Mouse (Mus musculus): ENCODE measurements around the gene Ddx49. TPM values are rescaled to one million over a fixed set of nuclear protein-coding genes. Genes with fewer than 3 reads are reported as not detected.

Ddx49 gene
- polyA plus RNA-seq, 1 experiment from 2014 or later: 49.0 TPM

GRCm38 (mm10) chr8:70315624-70316510, 13.6 kb upstream of the Ddx49 start, which contains the start of gene Cers1:
Gene Cers1 (plus strand): TSS chr8:70315775.
- Histone ChIP-seq H3K9me3 (replicated peaks) (no peaks in the 10 kb centered on the region), H3K9ac (peak within 1 kb of the TSS; percentile 56), H3K4me1 (peaks cover 28% of the 10 kb centered on the region), H3K4me2 (peak within 1 kb of the TSS; percentile 87), H3K27me3 (no peaks in the 10 kb centered on the region), H3K4me3 (replicated peaks) (peak within 1 kb of the TSS; percentile 61), H3K36me3 (peaks cover 30% of the 10 kb centered on the region), H3K27ac (peak within 1 kb of the TSS; percentile 45; the same call in 1 of the 2 replicates)
- WGBS: 3% methylated on average over 66 of the region's 66 CpGs
- ATAC-seq (replicated peaks; ENCODE audit: low FRiP score): peak; percentile 69

GRCm38 (mm10) chr8:70313399-70313798, 11.1 kb upstream of the Ddx49 start:
- Histone ChIP-seq H3K9me3 (replicated peaks) (no peaks in the 10 kb centered on the region), H3K4me3 (replicated peaks) (no peak overlapping the region), H3K4me2 (no peak overlapping the region), H3K36me3 (peaks cover 52% of the 10 kb centered on the region), H3K27ac (no peak overlapping the region), H3K27me3 (no peaks in the 10 kb centered on the region), H3K9ac (no peak overlapping the region), H3K4me1 (peaks cover 28% of the 10 kb centered on the region)
- no peak for ATAC-seq (replicated peaks; ENCODE audit: low FRiP score)
- WGBS: 87% methylated on average over 2 of the region's 2 CpGs

- Histone ChIP-seq H3K9ac (no peak overlapping the region), H3K27me3 (no peaks in the 10 kb centered on the region), H3K4me3 (replicated peaks) (no peak overlapping the region), H3K9me3 (replicated peaks) (no peaks in the 10 kb centered on the region), H3K4me1 (peaks cover 2% of the 10 kb centered on the region; the same call in 1 of the 2 replicates), H3K4me2 (no peak overlapping the region), H3K36me3 (peaks cover 93% of the 10 kb centered on the region), H3K27ac (no peak overlapping the region)
- 35% methylated on average over 2 of the region's 2 CpGs for WGBS
- ATAC-seq (replicated peaks; ENCODE audit: low FRiP score): no peak
Observed at GRCm38 (mm10) chr8:70309311-70309710, 7.0 kb upstream of the Ddx49 start.

DNA sequence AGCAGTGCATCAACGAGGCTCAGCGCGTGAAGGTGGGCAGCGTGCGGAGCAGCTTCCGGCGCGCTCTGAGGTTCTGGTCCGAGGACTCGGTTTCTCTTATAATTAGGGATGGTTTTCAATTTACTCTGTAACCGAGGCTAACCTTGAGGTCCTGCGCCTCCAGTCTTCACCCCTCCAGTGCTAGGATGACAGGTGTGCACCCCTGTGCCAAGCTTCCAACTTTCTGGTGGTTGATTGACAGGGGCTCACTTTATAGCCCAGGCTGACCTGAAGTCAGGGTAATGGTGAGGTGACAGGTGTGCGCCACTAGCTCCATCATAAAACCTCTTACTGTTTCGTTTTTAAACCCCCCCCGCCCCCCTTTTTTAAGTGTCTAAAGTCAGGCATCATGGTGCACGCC, 612 bp upstream of the Ddx49 start:
- peak overlapping the region; percentile 91 for H3K9ac ChIP-seq
- peak overlapping the region; percentile 97 for H3K4me3 ChIP-seq (replicated peaks)
- no peaks in the 10 kb centered on the region for H3K9me3 ChIP-seq (replicated peaks)
- no peaks in the 10 kb centered on the region for H3K27me3 ChIP-seq
- peak overlapping the region; percentile 87 for H3K4me2 ChIP-seq
- H3K27ac ChIP-seq: peak overlapping the region; percentile 88
- 5% methylated on average over 16 of the region's 16 CpGs for WGBS
- peak; percentile 54 for ATAC-seq (replicated peaks; ENCODE audit: low FRiP score)
- peaks cover 59% of the 10 kb centered on the region for H3K36me3 ChIP-seq
- H3K4me1 ChIP-seq: peaks cover 31% of the 10 kb centered on the region

DNA sequence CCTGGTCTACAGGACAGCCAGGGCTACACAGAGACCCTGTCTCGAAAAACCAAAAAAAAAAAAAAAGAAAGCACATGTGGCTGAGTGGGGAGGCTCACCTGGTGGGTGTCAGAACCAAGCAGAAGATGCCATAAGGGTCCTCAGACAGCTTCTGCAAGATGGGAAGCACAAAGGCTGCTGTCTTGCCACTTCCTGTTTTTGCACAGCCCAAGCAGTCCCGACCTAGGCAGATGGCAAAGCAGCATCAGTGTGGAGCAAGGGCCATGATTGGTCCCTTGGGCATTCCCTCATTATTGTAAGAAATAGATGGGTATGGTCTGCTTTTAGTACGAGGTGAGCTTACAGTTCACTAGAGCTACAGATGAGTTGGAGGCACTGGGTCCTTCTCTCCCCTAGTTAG, 1.4 kb downstream of the Ddx49 start:
- peaks cover 59% of the 10 kb centered on the region for H3K36me3 ChIP-seq
- no peak overlapping the region for H3K9ac ChIP-seq
- no peak overlapping the region for H3K27ac ChIP-seq
- no peak for ATAC-seq (replicated peaks; ENCODE audit: low FRiP score)
- H3K27me3 ChIP-seq: no peaks in the 10 kb centered on the region
- peaks cover 31% of the 10 kb centered on the region for H3K4me1 ChIP-seq
- 85% methylated on average over 3 of the region's 3 CpGs for WGBS
- H3K4me2 ChIP-seq: peak overlapping the region; percentile 87; the same call in 1 of the 2 replicates
- peak overlapping the region; percentile 97 for H3K4me3 ChIP-seq (replicated peaks)
- no peaks in the 10 kb centered on the region for H3K9me3 ChIP-seq (replicated peaks)

DNA sequence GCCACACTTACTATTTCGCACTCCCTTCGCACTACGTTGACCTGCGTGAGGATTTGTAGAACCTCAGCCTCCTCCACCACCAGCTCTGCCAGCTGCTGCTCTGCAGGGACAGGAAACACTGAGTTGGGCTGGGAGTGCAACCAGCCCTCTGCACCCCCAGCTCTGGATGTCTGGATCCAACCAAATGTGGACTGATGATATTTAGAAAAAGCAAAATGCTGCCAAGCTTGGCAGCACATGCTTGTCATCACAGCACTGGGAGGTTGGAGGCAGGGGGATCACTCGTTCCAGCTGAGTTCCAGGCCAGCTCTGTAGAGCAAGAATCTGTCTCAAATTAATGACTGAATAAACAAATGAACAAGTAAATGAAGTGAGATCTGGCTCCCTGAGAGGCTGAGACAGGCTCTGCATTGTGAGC, 8.3 kb downstream of the Ddx49 start:
- H3K9me3 ChIP-seq (replicated peaks): no peaks in the 10 kb centered on the region
- no peak overlapping the region for H3K9ac ChIP-seq
- H3K27me3 ChIP-seq: no peaks in the 10 kb centered on the region
- no peak overlapping the region for H3K4me3 ChIP-seq (replicated peaks)
- ATAC-seq (replicated peaks; ENCODE audit: low FRiP score): 0 out of 2 replicates have a peak, but pooled peaks have one; percentile 9
- H3K36me3 ChIP-seq: peaks cover 95% of the 10 kb centered on the region
- H3K4me1 ChIP-seq: peaks cover 8% of the 10 kb centered on the region; the same call in 1 of the 2 replicates
- H3K4me2 ChIP-seq: no peak overlapping the region
- peak overlapping the region; percentile 56; the same call in 1 of the 2 replicates for H3K27ac ChIP-seq
- 56% methylated on average over 5 of the region's 5 CpGs for WGBS

- H3K27ac ChIP-seq: no peak overlapping the region
- no peaks in the 10 kb centered on the region for H3K9me3 ChIP-seq (replicated peaks)
- H3K27me3 ChIP-seq: no peaks in the 10 kb centered on the region
- H3K4me2 ChIP-seq: no peak overlapping the region
- no peak for ATAC-seq (replicated peaks; ENCODE audit: low FRiP score)
- H3K9ac ChIP-seq: no peak overlapping the region
- H3K36me3 ChIP-seq: peaks cover 72% of the 10 kb centered on the region
- H3K4me3 ChIP-seq (replicated peaks): no peak overlapping the region
- H3K4me1 ChIP-seq: peaks cover 25% of the 10 kb centered on the region
- 91% methylated on average over 8 of the region's 8 CpGs for WGBS
Observed at GRCm38 (mm10) chr8:70286737-70287136, 15.6 kb downstream of the Ddx49 start.

DNA sequence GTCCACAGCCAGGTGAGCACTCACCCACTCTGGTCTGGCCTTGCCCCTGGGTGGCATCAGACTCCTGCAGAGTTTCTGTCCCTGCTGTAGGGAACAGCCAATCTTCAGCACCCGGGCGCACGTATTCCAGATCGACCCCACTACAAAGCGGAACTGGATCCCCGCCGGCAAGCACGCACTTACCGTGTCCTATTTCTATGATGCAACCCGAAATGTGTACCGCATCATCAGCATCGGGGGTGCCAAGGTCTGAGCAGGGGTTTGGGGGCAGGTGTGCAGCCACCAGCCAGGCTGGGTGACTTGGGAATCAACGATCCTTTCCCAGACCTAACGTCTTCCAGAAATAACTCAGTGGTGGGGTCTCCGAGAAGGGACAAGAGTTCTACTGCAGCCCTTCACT, 17.0 kb downstream of the Ddx49 start:
- H3K27me3 ChIP-seq: no peaks in the 10 kb centered on the region
- WGBS: 98% methylated on average over 15 of the region's 15 CpGs
- no peak overlapping the region for H3K4me2 ChIP-seq
- H3K27ac ChIP-seq: no peak overlapping the region
- peaks cover 57% of the 10 kb centered on the region for H3K36me3 ChIP-seq
- no peak overlapping the region for H3K4me3 ChIP-seq (replicated peaks)
- H3K9ac ChIP-seq: 0 out of 2 replicates have a peak overlapping the region, but pooled peaks have one; percentile 12
- H3K9me3 ChIP-seq (replicated peaks): no peaks in the 10 kb centered on the region
- no peak for ATAC-seq (replicated peaks; ENCODE audit: low FRiP score)
- peaks cover 40% of the 10 kb centered on the region for H3K4me1 ChIP-seq

- 50% methylated on average over 5 of the region's 5 CpGs for WGBS
- Histone ChIP-seq H3K9me3 (replicated peaks) (no peaks in the 10 kb centered on the region), H3K4me2 (peak overlapping the region; percentile 79), H3K9ac (no peak overlapping the region), H3K27me3 (no peaks in the 10 kb centered on the region), H3K36me3 (peaks cover 49% of the 10 kb centered on the region), H3K27ac (peak overlapping the region; percentile 54; the same call in 1 of the 2 replicates), H3K4me3 (replicated peaks) (peak overlapping the region; percentile 88), H3K4me1 (peaks cover 40% of the 10 kb centered on the region)
- ATAC-seq (replicated peaks; ENCODE audit: low FRiP score): no peak
Observed at GRCm38 (mm10) chr8:70284421-70284820, 17.9 kb downstream of the Ddx49 start.

DNA sequence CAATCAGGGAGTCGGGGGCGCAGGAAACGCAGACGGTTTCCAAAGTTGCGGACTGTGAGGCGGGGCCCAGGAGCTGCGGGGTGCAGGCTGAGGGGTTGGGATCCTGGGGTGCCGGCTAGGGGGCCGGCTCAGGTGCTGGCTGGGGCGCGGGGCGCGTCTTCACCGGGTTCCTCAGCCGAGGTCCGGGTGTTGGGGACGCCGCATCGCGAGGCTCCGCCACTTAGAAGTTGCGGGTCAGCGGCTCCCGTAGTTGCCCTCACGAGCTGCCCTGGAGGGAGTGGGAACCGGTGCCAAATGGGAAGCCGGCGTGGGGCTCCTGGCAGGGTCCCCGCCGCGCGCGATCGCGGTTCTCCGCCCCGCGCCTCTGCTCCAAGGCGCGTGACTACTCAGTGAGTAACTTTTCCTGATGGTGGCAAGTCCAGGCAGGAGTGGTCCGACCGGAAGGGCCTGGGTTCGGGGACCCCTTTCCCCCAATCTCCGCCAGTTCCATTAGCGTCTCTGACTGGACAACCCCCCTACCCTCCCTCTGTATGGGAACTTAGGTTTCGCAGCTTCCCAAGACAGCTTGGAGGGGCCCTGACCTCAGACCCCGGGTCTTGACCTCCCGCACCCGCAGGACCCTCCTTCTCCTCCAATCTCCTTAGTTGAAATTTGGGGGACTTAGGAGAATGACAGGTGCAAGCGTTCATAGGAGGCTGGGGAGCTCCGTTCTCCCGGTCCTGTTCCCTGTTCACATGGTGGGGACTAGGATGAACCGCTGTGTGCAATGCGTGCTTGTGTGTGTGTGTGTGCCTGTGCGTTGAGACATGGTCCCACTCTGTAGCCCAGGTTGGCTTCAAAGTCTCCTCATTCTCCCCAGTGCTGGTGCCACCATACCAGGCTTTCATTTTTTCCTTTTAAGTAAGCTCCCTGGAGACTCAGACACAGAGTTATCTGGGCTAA, 18.9 kb downstream of the Ddx49 start:
- Histone ChIP-seq H3K4me1 (peaks cover 41% of the 10 kb centered on the region), H3K4me3 (replicated peaks) (peak overlapping the region; percentile 88), H3K4me2 (peak overlapping the region; percentile 79), H3K9ac (peak overlapping the region; percentile 98), H3K27ac (peak overlapping the region; percentile 90), H3K27me3 (no peaks in the 10 kb centered on the region), H3K36me3 (peaks cover 38% of the 10 kb centered on the region), H3K9me3 (replicated peaks) (no peaks in the 10 kb centered on the region)
- peak; percentile 47 for ATAC-seq (replicated peaks; ENCODE audit: low FRiP score)
- WGBS: under 1% methylated on average over 48 of the region's 55 CpGs

GRCm38 (mm10) chr8:70282603-70283135, 19.6 kb downstream of the Ddx49 start, which contains the start of gene Homer3:
Gene Homer3 (plus strand): TSS chr8:70282827.
- H3K27me3 ChIP-seq: no peaks in the 10 kb centered on the region
- peak within 1 kb of the TSS; percentile 79 for H3K4me2 ChIP-seq
- H3K9ac ChIP-seq: peak within 1 kb of the TSS; percentile 98
- H3K9me3 ChIP-seq (replicated peaks): no peaks in the 10 kb centered on the region
- H3K4me1 ChIP-seq: peaks cover 48% of the 10 kb centered on the region
- H3K36me3 ChIP-seq: peaks cover 31% of the 10 kb centered on the region
- peak within 1 kb of the TSS; percentile 88 for H3K4me3 ChIP-seq (replicated peaks)
- H3K27ac ChIP-seq: peak within 1 kb of the TSS; percentile 90
- under 1% methylated on average over 36 of the region's 36 CpGs for WGBS
- peak; percentile 90 for ATAC-seq (replicated peaks; ENCODE audit: low FRiP score)
